ENCODE assay signal across 15 mouse cellular contexts in the genomic region with DNA sequence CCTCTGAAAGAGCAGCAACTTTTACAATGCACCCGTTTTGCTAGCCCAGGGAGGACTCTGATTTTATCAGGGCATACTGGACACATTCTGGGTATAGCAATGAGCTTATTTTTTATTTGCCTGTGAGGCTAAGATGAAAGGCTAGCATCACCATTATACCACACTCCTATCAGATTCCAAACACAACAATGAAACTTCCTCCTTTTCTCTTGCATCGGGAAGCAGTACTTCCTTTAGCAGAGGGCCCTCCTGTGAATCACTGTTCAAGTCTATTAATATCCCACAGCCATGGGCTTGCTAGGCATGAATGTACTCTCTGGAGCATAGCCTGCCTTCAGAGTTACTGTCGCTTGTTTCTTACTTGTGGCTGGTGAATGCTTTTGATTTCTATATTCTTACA. TPM values are rescaled to one million over a fixed set of nuclear protein-coding genes. Genes with fewer than 3 reads are reported as not detected.
DNase-seq lines count a peak whose midpoint lies in the region; ATAC-seq and TF ChIP-seq lines count a peak whose summit lies in the region.
"Had no signal": no experiment of that assay in that cellular context is flagged by ENCODE, and none has a peak within 500 bp of the region (broad histone marks: within the 10 kb centered on the region; RNA-seq: fewer than 3 reads in every experiment).

No protein-coding gene starts in this region.

- H3K4me1 ChIP-seq in stomach, embryonic 14.5 days (ENCODE audit: control insufficient read depth, insufficient read depth, low read length): no peaks in the 10 kb centered on the region
- no peaks in the 10 kb centered on the region for H3K4me1 ChIP-seq in stomach, postnatal 0 days (replicated peaks; ENCODE audit: control insufficient read depth, insufficient read depth)
- H3K4me1 ChIP-seq: liver, embryonic 13.5 days had no signal

- TF ChIP-seq CTCF in stomach, postnatal 0 days (IDR thresholded peaks at IDR 0.05; ENCODE audit: low read depth): no peak

- ATAC-seq in stomach, embryonic 14.5 days (ENCODE audit: insufficient number of reproducible peaks, insufficient read depth, low FRiP score, low read depth): no peak
- no peak for ATAC-seq in stomach, postnatal 0 days (ENCODE audit: low FRiP score, low TSS enrichment)
- ATAC-seq: activated CD4-positive, CD25-positive, alpha-beta regulatory T cell, adult 4 months had no signal

- H3K9ac ChIP-seq in stomach, embryonic 14.5 days (replicated peaks; ENCODE audit: low read depth, low read length): no peak overlapping the region
- no peak overlapping the region for H3K9ac ChIP-seq in stomach, postnatal 0 days (ENCODE audit: low read length)
- H3K9ac ChIP-seq: liver, embryonic 13.5 days had no signal

- H3K27me3 ChIP-seq in stomach, embryonic 14.5 days (ENCODE audit: control insufficient read depth, insufficient read depth, low read length): no peaks in the 10 kb centered on the region
- H3K27me3 ChIP-seq in stomach, postnatal 0 days (ENCODE audit: control insufficient read depth, insufficient read depth, low read length): no peaks in the 10 kb centered on the region

- no peak for TF ChIP-seq EP300 in stomach, postnatal 0 days (optimal IDR thresholded peaks at IDR 0.05)

- H3K27ac ChIP-seq in stomach, embryonic 14.5 days (ENCODE audit: low read length): peak overlapping the region; percentile 27; the same call in 1 of the 2 replicates
- H3K27ac ChIP-seq in stomach, postnatal 0 days (replicated peaks): no peak overlapping the region
- H3K27ac ChIP-seq: liver, embryonic 13.5 days had no signal

- WGBS in stomach, embryonic 14.5 days: 68% methylated on average over 3 of the region's 3 CpGs
- 65% methylated on average over 3 of the region's 3 CpGs for WGBS in stomach, postnatal 0 days

- intact Hi-C loops in heart, postnatal 10 days (cut with DNase I): no loop called here

- H3K4me2 ChIP-seq in stomach, embryonic 14.5 days (replicated peaks; ENCODE audit: low read depth, low read length): no peak overlapping the region
- H3K4me2 ChIP-seq in stomach, postnatal 0 days (replicated peaks; ENCODE audit: low read depth): no peak overlapping the region
- H3K4me2 ChIP-seq: liver, embryonic 13.5 days had no signal

- no peak overlapping the region for H3K4me3 ChIP-seq in stomach, embryonic 14.5 days (ENCODE audit: low read depth, low read length)
- H3K4me3 ChIP-seq in stomach, postnatal 0 days (ENCODE audit: low read depth, low read length): no peak overlapping the region
- H3K4me3 ChIP-seq: liver, embryonic 13.5 days had no signal

- H3K9me3 ChIP-seq in stomach, embryonic 14.5 days (ENCODE audit: control insufficient read depth, low read depth, low read length): no peaks in the 10 kb centered on the region
- H3K9me3 ChIP-seq in stomach, postnatal 0 days (ENCODE audit: control insufficient read depth, low read length): no peaks in the 10 kb centered on the region
- H3K9me3 ChIP-seq: liver, embryonic 13.5 days had no signal

- H3K36me3 ChIP-seq in stomach, embryonic 14.5 days (ENCODE audit: control insufficient read depth, insufficient read depth, low read length): no peaks in the 10 kb centered on the region
- H3K36me3 ChIP-seq in stomach, postnatal 0 days (ENCODE audit: control insufficient read depth, insufficient read depth, low read length): no peaks in the 10 kb centered on the region
- H3K36me3 ChIP-seq: liver, embryonic 13.5 days had no signal

- DNase-seq in kidney, adult 9 months: peak; percentile 47
- DNase-seq in kidney, adult 18-20 months: no peak
- no peak for DNase-seq in stomach, postnatal 0 days (ENCODE audit: low spot score)
- peak; percentile 47 to 48 for DNase-seq in heart, postnatal 10 days
- no peak for DNase-seq in adrenal gland, postnatal 25 days
- no peak for DNase-seq in layer of hippocampus, adult 11-12 months (ENCODE audit: low spot score)
- no peak for DNase-seq in yolk sac, embryonic 10.5 days (ENCODE audit: low spot score)
- DNase-seq: cerebellum, adult 18-20 months; gastrocnemius, postnatal 10 days; liver, embryonic 13.5 days; right cerebral cortex, postnatal 25 days had no signal

RNA-seq across cellular contexts. Expression of a gene that starts 20.6 kb away (rescaled TPM):
- 1.9 and 2.0 TPM in 2 replicates for polyA plus RNA-seq in stomach, embryonic 14.5 days (2014; fragmentation: Nextera tagmentation; extraction: Ambion mirVana)
- polyA plus RNA-seq in stomach, postnatal 0 days (2015; fragmentation: Nextera tagmentation; extraction: Ambion mirVana): 1.5 and 2.7 TPM in 2 replicates
- 10 to 100 TPM; 11.0 to 18.1 TPM for total RNA-seq in heart, postnatal 10 days (2021)
- 0.88 and 2.9 TPM in 2 replicates for total RNA-seq in adrenal gland, postnatal 25 days (2021)
- polyA plus RNA-seq: activated CD4-positive, CD25-positive, alpha-beta regulatory T cell, adult 4 months; liver, embryonic 13.5 days had no signal

RNA-seq across cellular contexts. Expression of a gene that starts 20.7 kb away (rescaled TPM):
- polyA plus RNA-seq in stomach, embryonic 14.5 days (2014; fragmentation: Nextera tagmentation; extraction: Ambion mirVana): 297 and 311 TPM in 2 replicates
- 238 and 277 TPM in 2 replicates for polyA plus RNA-seq in stomach, postnatal 0 days (2015; fragmentation: Nextera tagmentation; extraction: Ambion mirVana)
- 1,000 to 10,000 TPM in 1 of 2 experiments, 100 to 1,000 TPM in 1; 973 to 1,003 TPM for total RNA-seq in heart, postnatal 10 days (2021)
- 372 and 386 TPM in 2 replicates for total RNA-seq in adrenal gland, postnatal 25 days (2021)

RNA-seq across cellular contexts. Expression of a gene that starts 24.9 kb away (rescaled TPM):
- polyA plus RNA-seq in stomach, embryonic 14.5 days (2014; fragmentation: Nextera tagmentation; extraction: Ambion mirVana): 35.6 and 39.6 TPM in 2 replicates
- polyA plus RNA-seq in stomach, postnatal 0 days (2015; fragmentation: Nextera tagmentation; extraction: Ambion mirVana): 42.2 and 44.5 TPM in 2 replicates
- 100 to 1,000 TPM; 136 to 146 TPM for total RNA-seq in heart, postnatal 10 days (2021)
- 36.1 and 37.7 TPM in 2 replicates for total RNA-seq in adrenal gland, postnatal 25 days (2021)
- total RNA-seq: CH12.LX had no signal
- polyA plus RNA-seq: activated CD4-positive, CD25-positive, alpha-beta regulatory T cell, adult 4 months had no signal

RNA-seq across cellular contexts. Expression of a gene that starts 42.6 kb away (rescaled TPM):
- 0.17 and 0.30 TPM in 2 replicates for polyA plus RNA-seq in stomach, embryonic 14.5 days (2014; fragmentation: Nextera tagmentation; extraction: Ambion mirVana)
- 0.19 and 0.25 TPM in 2 replicates for polyA plus RNA-seq in stomach, postnatal 0 days (2015; fragmentation: Nextera tagmentation; extraction: Ambion mirVana)
- total RNA-seq in heart, postnatal 10 days (2021): not detected
- 3.0 TPM in 1 of 2 replicates, not detected in the other for total RNA-seq in adrenal gland, postnatal 25 days (2021)
- total RNA-seq: gastrocnemius, postnatal 10 days had no signal
- polyA plus RNA-seq: neural tube, embryonic 11.5 days had no signal

RNA-seq across cellular contexts. Expression of a gene that starts 51.2 kb away (rescaled TPM):
- 25.0 and 28.2 TPM in 2 replicates for polyA plus RNA-seq in stomach, embryonic 14.5 days (2014; fragmentation: Nextera tagmentation; extraction: Ambion mirVana)
- polyA plus RNA-seq in stomach, postnatal 0 days (2015; fragmentation: Nextera tagmentation; extraction: Ambion mirVana): 19.6 and 20.5 TPM in 2 replicates
- 10 to 100 TPM; 88.9 to 95.9 TPM for total RNA-seq in heart, postnatal 10 days (2021)
- 32.9 and 43.7 TPM in 2 replicates for total RNA-seq in adrenal gland, postnatal 25 days (2021)

Comparison
In these comparisons a context has a peak if more than half of its experiments do, and no peak if none do; other contexts are left out.
1. DNase-seq: peak in kidney, adult 9 months (single experiment) and heart, postnatal 10 days (2 of 2); none in kidney, adult 18-20 months (single experiment), stomach, postnatal 0 days (single experiment), adrenal gland, postnatal 25 days (single experiment), layer of hippocampus, adult 11-12 months (single experiment) and yolk sac, embryonic 10.5 days (single experiment).